17 mouse cellular contexts compared by ENCODE assay signal in genomic region chr6:121338519-121338896, GRCm38 (mm10). TPM values are rescaled to one million over a fixed set of nuclear protein-coding genes. Genes with fewer than 3 reads are reported as not detected.
DNase-seq lines count a peak whose midpoint lies in the region; ATAC-seq and TF ChIP-seq lines count a peak whose summit lies in the region.
"Had no signal": no experiment of that assay in that cellular context is flagged by ENCODE, and none has a peak within 500 bp of the region (broad histone marks: within the 10 kb centered on the region; RNA-seq: fewer than 3 reads in every experiment).

No protein-coding gene starts in this region.

- no peaks in the 10 kb centered on the region for H3K9me3 ChIP-seq in kidney, postnatal 0 days (replicated peaks; ENCODE audit: low read length)
- H3K9me3 ChIP-seq in kidney, embryonic 15.5 days (replicated peaks): no peaks in the 10 kb centered on the region
- H3K9me3 ChIP-seq in midbrain, embryonic 15.5 days: no peaks in the 10 kb centered on the region
- no peaks in the 10 kb centered on the region for H3K9me3 ChIP-seq in midbrain, embryonic 13.5 days
- no peaks in the 10 kb centered on the region for H3K9me3 ChIP-seq in neural tube, embryonic 14.5 days (ENCODE audit: control insufficient read depth, low read length)
- H3K9me3 ChIP-seq: embryonic facial prominence, embryonic 10.5 days; forebrain, embryonic 10.5 days; limb, embryonic 12.5 days; lung, embryonic 15.5 days had no signal

- H3K36me3 ChIP-seq in kidney, postnatal 0 days (ENCODE audit: insufficient read depth, low read length): no peaks in the 10 kb centered on the region
- no peaks in the 10 kb centered on the region for H3K36me3 ChIP-seq in kidney, embryonic 15.5 days
- no peaks in the 10 kb centered on the region for H3K36me3 ChIP-seq in midbrain, embryonic 15.5 days (replicated peaks)
- H3K36me3 ChIP-seq in midbrain, embryonic 13.5 days: no peaks in the 10 kb centered on the region
- no peaks in the 10 kb centered on the region for H3K36me3 ChIP-seq in neural tube, embryonic 14.5 days (ENCODE audit: control insufficient read depth, insufficient read depth, low read length)
- H3K36me3 ChIP-seq: embryonic facial prominence, embryonic 10.5 days; forebrain, embryonic 10.5 days; limb, embryonic 12.5 days; lung, embryonic 15.5 days had no signal

- no peak overlapping the region for H3K4me3 ChIP-seq in kidney, postnatal 0 days (replicated peaks; ENCODE audit: low read depth, low read length)
- no peak overlapping the region for H3K4me3 ChIP-seq in kidney, embryonic 15.5 days (replicated peaks)
- H3K4me3 ChIP-seq in midbrain, embryonic 15.5 days: no peak overlapping the region
- H3K4me3 ChIP-seq in midbrain, embryonic 13.5 days (replicated peaks): no peak overlapping the region
- no peak overlapping the region for H3K4me3 ChIP-seq in neural tube, embryonic 14.5 days (ENCODE audit: low read depth, low read length)
- H3K4me3 ChIP-seq: embryonic facial prominence, embryonic 10.5 days; forebrain, embryonic 10.5 days; heart, adult 2 months; limb, embryonic 12.5 days; lung, embryonic 15.5 days had no signal

- H3K9ac ChIP-seq in kidney, postnatal 0 days (ENCODE audit: low read depth, low read length): no peak overlapping the region
- no peak overlapping the region for H3K9ac ChIP-seq in kidney, embryonic 15.5 days
- no peak overlapping the region for H3K9ac ChIP-seq in midbrain, embryonic 15.5 days
- H3K9ac ChIP-seq in midbrain, embryonic 13.5 days (replicated peaks): no peak overlapping the region
- H3K9ac ChIP-seq in neural tube, embryonic 14.5 days (replicated peaks; ENCODE audit: low read depth, low read length): no peak overlapping the region
- H3K9ac ChIP-seq: limb, embryonic 12.5 days; liver, embryonic 14.5 days; lung, embryonic 15.5 days had no signal

- no peak overlapping the region for H3K4me2 ChIP-seq in kidney, postnatal 0 days (ENCODE audit: low read length)
- H3K4me2 ChIP-seq in kidney, embryonic 15.5 days: no peak overlapping the region
- no peak overlapping the region for H3K4me2 ChIP-seq in midbrain, embryonic 15.5 days
- H3K4me2 ChIP-seq in midbrain, embryonic 13.5 days (replicated peaks): no peak overlapping the region
- no peak overlapping the region for H3K4me2 ChIP-seq in neural tube, embryonic 14.5 days (ENCODE audit: low read depth, low read length)
- H3K4me2 ChIP-seq: limb, embryonic 12.5 days; lung, embryonic 15.5 days; midbrain, embryonic 11.5 days had no signal

- TF ChIP-seq CTCF in kidney, postnatal 0 days (IDR thresholded peaks at IDR 0.05; ENCODE audit: low read depth): no peak

- peaks cover 3% of the 10 kb centered on the region; the same call in 1 of the 2 replicates for H3K4me1 ChIP-seq in kidney, postnatal 0 days (replicated peaks; ENCODE audit: insufficient read depth, low read length)
- H3K4me1 ChIP-seq in kidney, embryonic 15.5 days: peaks cover 10% of the 10 kb centered on the region
- no peaks in the 10 kb centered on the region for H3K4me1 ChIP-seq in midbrain, embryonic 15.5 days
- H3K4me1 ChIP-seq in midbrain, embryonic 13.5 days (replicated peaks): no peaks in the 10 kb centered on the region
- no peaks in the 10 kb centered on the region for H3K4me1 ChIP-seq in neural tube, embryonic 14.5 days (ENCODE audit: control insufficient read depth, insufficient read depth, low read length)
- H3K4me1 ChIP-seq: lung, embryonic 15.5 days had no signal

- 33% methylated on average over 4 of the region's 4 CpGs for WGBS in kidney, postnatal 0 days
- 53% methylated on average over 4 of the region's 4 CpGs for WGBS in kidney, embryonic 15.5 days
- 55% methylated on average over 4 of the region's 4 CpGs for WGBS in midbrain, embryonic 15.5 days
- WGBS in midbrain, embryonic 13.5 days: 50% methylated on average over 4 of the region's 4 CpGs
- 57% methylated on average over 4 of the region's 4 CpGs for WGBS in neural tube, embryonic 14.5 days

- ATAC-seq in kidney, postnatal 0 days (replicated peaks; ENCODE audit: low FRiP score, low read depth): peak; percentile 18; the same call in 1 of the 2 replicates
- no peak for ATAC-seq in kidney, embryonic 15.5 days (replicated peaks; ENCODE audit: low FRiP score)
- ATAC-seq in midbrain, embryonic 15.5 days (replicated peaks): 0 out of 2 replicates have a peak, but pooled peaks have one; percentile 19
- ATAC-seq in midbrain, embryonic 13.5 days: no peak; the same call in 1 of the 2 replicates
- ATAC-seq in neural tube, embryonic 14.5 days (ENCODE audit: low read depth): peak; percentile 25; the same call in 1 of the 2 replicates

- peak; percentile 26 for DNase-seq in adrenal gland, adult 2 months
- no peak for DNase-seq in adrenal gland, postnatal 4 days (ENCODE audit: low spot score in 2 of 2)
- DNase-seq in kidney, postnatal 0 days (ENCODE audit: low spot score): no peak
- no peak for DNase-seq in gastrocnemius, adult 18-20 months (ENCODE audit: low spot score)

- H3K27ac ChIP-seq in kidney, postnatal 0 days: no peak overlapping the region
- H3K27ac ChIP-seq in kidney, embryonic 15.5 days: no peak overlapping the region
- no peak overlapping the region for H3K27ac ChIP-seq in midbrain, embryonic 15.5 days
- no peak overlapping the region for H3K27ac ChIP-seq in midbrain, embryonic 13.5 days
- no peak overlapping the region for H3K27ac ChIP-seq in neural tube, embryonic 14.5 days (ENCODE audit: low read depth, low read length)
- H3K27ac ChIP-seq: embryonic facial prominence, embryonic 10.5 days; forebrain, embryonic 10.5 days; heart, adult 2 months; limb, embryonic 12.5 days; liver, embryonic 14.5 days; lung, embryonic 15.5 days had no signal

- H3K27me3 ChIP-seq in kidney, postnatal 0 days (ENCODE audit: insufficient read depth, low read length): no peaks in the 10 kb centered on the region
- H3K27me3 ChIP-seq in kidney, embryonic 15.5 days: no peaks in the 10 kb centered on the region
- no peaks in the 10 kb centered on the region for H3K27me3 ChIP-seq in midbrain, embryonic 15.5 days (replicated peaks)
- H3K27me3 ChIP-seq in midbrain, embryonic 13.5 days: no peaks in the 10 kb centered on the region
- H3K27me3 ChIP-seq in neural tube, embryonic 14.5 days (ENCODE audit: control insufficient read depth, insufficient read depth, low read length): no peaks in the 10 kb centered on the region
- H3K27me3 ChIP-seq: lung, embryonic 15.5 days had no signal

RNA-seq across cellular contexts. Expression of gene Slc6a12, which starts 4.4 kb away (rescaled TPM):
- total RNA-seq in adrenal gland, adult 2 months (2021): under 1 TPM; 0.48 to 0.95 TPM
- 0.36 and 0.44 TPM in 2 replicates for polyA plus RNA-seq in adrenal gland, adult 2 months (2012; rRNA removed)
- total RNA-seq in adrenal gland, postnatal 4 days (2021): 1 to 10 TPM in 1 of 2 experiments, under 1 TPM in 1; 0.31 to 4.8 TPM
- polyA plus RNA-seq in kidney, postnatal 0 days (2015; fragmentation: Nextera tagmentation; extraction: Ambion mirVana): 4.1 and 5.5 TPM in 2 replicates
- 0.44 and 0.51 TPM in 2 replicates for polyA plus RNA-seq in kidney, embryonic 15.5 days (2015; fragmentation: Nextera tagmentation; extraction: Ambion mirVana)
- 2.5 and 3.3 TPM in 2 replicates for polyA plus RNA-seq in midbrain, embryonic 15.5 days (2015; fragmentation: Nextera tagmentation; extraction: Ambion mirVana)
- 0.52 and 1.3 TPM in 2 replicates for polyA plus RNA-seq in midbrain, embryonic 13.5 days (2015; fragmentation: Nextera tagmentation; extraction: Ambion mirVana)
- 1.7 TPM in 1 of 2 replicates, not detected in the other for polyA plus RNA-seq in neural tube, embryonic 14.5 days (2014; fragmentation: Nextera tagmentation; extraction: Ambion mirVana)
- under 1 TPM in 1 of 2 experiments, not detected in 1; 0.26 TPM for total RNA-seq in gastrocnemius, adult 18-20 months (2021)
- total RNA-seq: common myeloid progenitor, adult 5-6 weeks; heart, adult 2 months had no signal
- polyA plus RNA-seq: heart, embryonic 14.5 days; limb, embryonic 12.5 days; lung, embryonic 15.5 days had no signal

RNA-seq across cellular contexts. Expression of gene Slc6a13, which starts 38.5 kb away (rescaled TPM):
- total RNA-seq in adrenal gland, adult 2 months (2021): 1 to 10 TPM; 1.1 to 2.5 TPM
- polyA plus RNA-seq in adrenal gland, adult 2 months (2012; rRNA removed): 1.6 and 1.9 TPM in 2 replicates
- 10 to 100 TPM in 1 of 2 experiments, 1 to 10 TPM in 1; 4.5 to 15.2 TPM for total RNA-seq in adrenal gland, postnatal 4 days (2021)
- 43.8 and 47.6 TPM in 2 replicates for polyA plus RNA-seq in kidney, postnatal 0 days (2015; fragmentation: Nextera tagmentation; extraction: Ambion mirVana)
- polyA plus RNA-seq in kidney, embryonic 15.5 days (2015; fragmentation: Nextera tagmentation; extraction: Ambion mirVana): 21.6 and 22.2 TPM in 2 replicates
- polyA plus RNA-seq in midbrain, embryonic 15.5 days (2015; fragmentation: Nextera tagmentation; extraction: Ambion mirVana): 50.2 and 63.7 TPM in 2 replicates
- polyA plus RNA-seq in midbrain, embryonic 13.5 days (2015; fragmentation: Nextera tagmentation; extraction: Ambion mirVana): 19.7 and 23.8 TPM in 2 replicates
- polyA plus RNA-seq in neural tube, embryonic 14.5 days (2014; fragmentation: Nextera tagmentation; extraction: Ambion mirVana): 0.87 and 45.1 TPM in 2 replicates
- under 1 TPM; 0.57 to 0.74 TPM for total RNA-seq in gastrocnemius, adult 18-20 months (2021)

Comparison
In these comparisons a context has a peak if more than half of its experiments do, and no peak if none do; other contexts are left out.
1. ATAC-seq: peak in kidney, postnatal 0 days (single experiment), midbrain, embryonic 15.5 days (single experiment) and neural tube, embryonic 14.5 days (single experiment); none in kidney, embryonic 15.5 days (single experiment) and midbrain, embryonic 13.5 days (single experiment).